In genomic region chr1:37639101-37639500, GRCm38 (mm10) we compare ENCODE assay signal across 8 mouse cellular contexts.
A peak's percentile ranks its signal among the peaks of the same experiment; 100 is the strongest.
DNase-seq lines count a peak whose midpoint lies in the region; ATAC-seq lines count a peak whose summit lies in the region.

No protein-coding gene starts in this region.

- no peak overlapping the region for H3K4me3 ChIP-seq in hindbrain, embryonic 11.5 days (ENCODE audit: low read depth, low read length)

- DNase-seq in NIH3T3 (ENCODE audit: low read depth) = peak; percentile 72
- DNase-seq in cerebellum, adult 9-10 months = peak; percentile 86
- DNase-seq in frontal cortex, postnatal 10 days (ENCODE audit: low spot score in 2 of 2) = peak; percentile 55 to 75
- DNase-seq in hindbrain, embryonic 11.5 days (ENCODE audit: low spot score) = peak; percentile 87
- peak; percentile 75 to 82 for DNase-seq in layer of hippocampus, postnatal 14 days (ENCODE audit: low spot score in 2 of 2)
- peak; percentile 80 for DNase-seq in lung, postnatal 14 days
- peak; percentile 85 for DNase-seq in retina, embryonic 14.5 days (ENCODE audit: low spot score)
- DNase-seq in urinary bladder, postnatal 25 days (ENCODE audit: low spot score) = peak; percentile 71

- 20% methylated on average over 10 of the region's 10 CpGs for WGBS in hindbrain, embryonic 11.5 days

- no peaks in the 10 kb centered on the region for H3K4me1 ChIP-seq in hindbrain, embryonic 11.5 days (replicated peaks; ENCODE audit: control insufficient read depth, insufficient read depth, low read length)

- no peak overlapping the region for H3K4me2 ChIP-seq in hindbrain, embryonic 11.5 days (replicated peaks; ENCODE audit: low read depth, low read length)

- no peaks in the 10 kb centered on the region for H3K36me3 ChIP-seq in hindbrain, embryonic 11.5 days (ENCODE audit: control insufficient read depth, insufficient read depth, low read length)

- H3K9me3 ChIP-seq in hindbrain, embryonic 11.5 days (ENCODE audit: control insufficient read depth, low read length) = no peaks in the 10 kb centered on the region

- H3K27ac ChIP-seq in hindbrain, embryonic 11.5 days (ENCODE audit: low read depth, low read length) = no peak overlapping the region

- no peak overlapping the region for H3K9ac ChIP-seq in hindbrain, embryonic 11.5 days (ENCODE audit: low read depth, low read length)

- peak; percentile 54; the same call in 1 of the 2 replicates for ATAC-seq in hindbrain, embryonic 11.5 days (ENCODE audit: low FRiP score)

- no peaks in the 10 kb centered on the region for H3K27me3 ChIP-seq in hindbrain, embryonic 11.5 days (ENCODE audit: control insufficient read depth, insufficient read depth, low read length)
